Mouse (Mus musculus): ENCODE results near the gene Sap30bp. TPM values are rescaled to one million over a fixed set of nuclear protein-coding genes. Genes with fewer than 3 reads are reported as not detected.

The Sap30bp gene
- polyA plus RNA-seq, 1 experiment: 24.5 TPM

DNA sequence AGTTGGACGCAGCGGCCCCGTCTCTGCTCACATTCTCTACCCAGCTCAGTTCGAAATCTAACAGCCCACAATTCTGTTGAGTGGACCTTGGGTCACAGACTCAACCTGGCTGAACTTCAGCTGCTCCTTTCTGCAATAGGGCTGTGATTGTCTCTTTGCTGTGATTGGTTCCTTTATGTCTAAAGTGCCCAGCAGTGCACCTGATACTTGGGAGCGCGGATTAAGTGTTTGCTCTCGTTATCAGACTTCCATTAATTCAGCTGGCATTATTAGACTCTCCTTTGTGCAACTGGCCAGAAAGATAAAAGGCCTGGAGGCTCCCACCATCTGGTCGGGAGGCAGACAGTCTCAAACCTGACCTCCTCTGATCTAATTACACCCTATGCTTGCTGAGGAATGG, 81.7 kb downstream of the Sap30bp start:
- peaks cover 17% of the 10 kb centered on the region for H3K4me1 ChIP-seq (ENCODE audit: control insufficient read depth, insufficient read depth, low read length)
- TF ChIP-seq POLR2A (IDR thresholded peaks at IDR 0.05; ENCODE audit: borderline replicate concordance, low read depth, low read length) (no peak), CTCF (IDR thresholded peaks at IDR 0.05; ENCODE audit: low read depth, low read length) (no peak)
- no peak overlapping the region for H3K4me3 ChIP-seq (ENCODE audit: insufficient read depth, low read length)
- H3K27ac ChIP-seq (ENCODE audit: insufficient read depth, low read depth, low read length): no peak overlapping the region

Other genes with a start within 250 kb of the Sap30bp start
- gene Grb2, start 224.7 kb upstream of the Sap30bp start, polyA plus RNA-seq (2012; ENCODE audit: insufficient read depth, insufficient read length, missing spikeins): 251 and 274 TPM in 2 replicates
- gene Tmem94, start 167.8 kb upstream of the Sap30bp start, polyA plus RNA-seq (2012; ENCODE audit: insufficient read depth, insufficient read length, missing spikeins): 18.0 and 21.7 TPM in 2 replicates
- gene Caskin2, start 119.6 kb upstream of the Sap30bp start, polyA plus RNA-seq (2012; ENCODE audit: insufficient read depth, insufficient read length, missing spikeins): 3.9 and 5.6 TPM in 2 replicates
- 10.6 and 14.4 TPM in 2 replicates for gene Tsen54, start 118.6 kb upstream of the Sap30bp start, polyA plus RNA-seq (2012; ENCODE audit: insufficient read depth, insufficient read length, missing spikeins)
- 4.0 and 4.9 TPM in 2 replicates for gene Llgl2, start 109.2 kb upstream of the Sap30bp start, polyA plus RNA-seq (2012; ENCODE audit: insufficient read depth, insufficient read length, missing spikeins)
- gene Myo15b, start 74.9 kb upstream of the Sap30bp start, polyA plus RNA-seq (2012; ENCODE audit: insufficient read depth, insufficient read length, missing spikeins): not detected in 2 replicates
- not detected in 2 replicates for gene Smim5, start 33.3 kb upstream of the Sap30bp start, polyA plus RNA-seq (2012; ENCODE audit: insufficient read depth, insufficient read length, missing spikeins)
- gene Smim6, start 21.3 kb upstream of the Sap30bp start, polyA plus RNA-seq (2012; ENCODE audit: insufficient read depth, insufficient read length, missing spikeins): not detected in 2 replicates
- gene Recql5, start 195 bp downstream of the Sap30bp start, polyA plus RNA-seq (2012; ENCODE audit: insufficient read depth, insufficient read length, missing spikeins): 19.9 and 21.5 TPM in 2 replicates
- gene Itgb4, start 41.4 kb downstream of the Sap30bp start, polyA plus RNA-seq (2012; ENCODE audit: insufficient read depth, insufficient read length, missing spikeins): 0.23 TPM in 1 of 2 replicates, not detected in the other
- 12.2 and 14.4 TPM in 2 replicates for gene Galk1, start 79.4 kb downstream of the Sap30bp start, polyA plus RNA-seq (2012; ENCODE audit: insufficient read depth, insufficient read length, missing spikeins)
- gene H3f3b, start 94.7 kb downstream of the Sap30bp start, polyA plus RNA-seq (2012; ENCODE audit: insufficient read depth, insufficient read length, missing spikeins): 431 and 432 TPM in 2 replicates
- gene Unk, start 97.0 kb downstream of the Sap30bp start, polyA plus RNA-seq (2012; ENCODE audit: insufficient read depth, insufficient read length, missing spikeins): 24.9 and 28.1 TPM in 2 replicates
- gene Unc13d, start 144.7 kb downstream of the Sap30bp start, polyA plus RNA-seq (2012; ENCODE audit: insufficient read depth, insufficient read length, missing spikeins): 23.2 and 32.3 TPM in 2 replicates
- gene Wbp2, start 153.7 kb downstream of the Sap30bp start, polyA plus RNA-seq (2012; ENCODE audit: insufficient read depth, insufficient read length, missing spikeins): 134 and 155 TPM in 2 replicates
- gene Trim47, start 193.9 kb downstream of the Sap30bp start, polyA plus RNA-seq (2012; ENCODE audit: insufficient read depth, insufficient read length, missing spikeins): 32.1 and 38.5 TPM in 2 replicates
- gene Trim65, start 197.8 kb downstream of the Sap30bp start, polyA plus RNA-seq (2012; ENCODE audit: insufficient read depth, insufficient read length, missing spikeins): 22.4 and 23.4 TPM in 2 replicates
- 19.2 and 31.8 TPM in 2 replicates for gene Mrpl38, start 205.6 kb downstream of the Sap30bp start, polyA plus RNA-seq (2012; ENCODE audit: insufficient read depth, insufficient read length, missing spikeins)
- 21.1 and 26.4 TPM in 2 replicates for gene Fbf1, start 234.9 kb downstream of the Sap30bp start, polyA plus RNA-seq (2012; ENCODE audit: insufficient read depth, insufficient read length, missing spikeins)